Mouse (Mus musculus): ENCODE results near the gene Ccin.

Ccin gene

DNA sequence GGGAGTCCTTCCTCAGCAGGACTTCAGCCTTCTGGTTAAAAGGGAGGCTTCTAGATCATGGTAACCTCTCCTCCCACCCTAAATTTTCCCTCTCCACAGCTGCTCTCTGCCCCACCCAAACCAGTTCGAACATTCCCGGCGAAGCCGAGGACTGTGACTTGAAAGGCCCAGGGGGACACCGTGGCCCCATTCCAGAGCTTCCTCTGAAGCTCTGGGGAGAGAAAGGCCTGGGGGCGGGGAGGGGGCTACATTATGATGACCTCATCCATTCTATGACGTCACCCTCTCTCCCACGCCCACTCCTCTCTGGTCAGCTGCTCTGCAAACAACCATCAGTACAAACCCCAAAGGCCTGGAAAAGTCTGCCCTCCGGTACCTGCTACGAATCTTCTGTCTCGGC, at the start of gene Ccin:
Gene Ccin, plus strand, starts transcription at position 303 of the 400 bp plus-strand sequence.
- peak; percentile 6 to 22 for DNase-seq (ENCODE audit: inconsistent age in 2 of 2, low spot score in 1 of 2)

DNA sequence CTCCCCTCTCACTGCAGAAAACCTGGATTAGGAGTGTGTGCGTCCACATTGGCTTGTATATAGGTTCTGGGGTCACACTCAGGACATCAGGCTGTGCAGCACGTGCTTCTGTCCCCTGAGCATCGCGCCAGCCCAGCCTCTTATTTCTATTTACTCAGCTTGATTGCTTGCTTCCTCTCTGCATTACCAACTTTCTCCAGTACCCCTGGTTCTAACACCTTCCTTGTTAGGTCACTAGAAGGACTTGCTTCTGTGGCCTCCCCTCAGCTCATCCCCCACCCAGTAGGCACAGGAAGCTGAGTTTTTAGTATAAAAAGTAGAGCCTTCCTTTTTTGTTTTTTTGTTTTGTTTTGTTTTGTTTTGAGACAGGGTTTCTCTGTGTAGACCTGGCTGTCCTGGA, 47.1 kb upstream of the Ccin start:
- DNase-seq (ENCODE audit: inconsistent age in 2 of 2, low spot score in 1 of 2): no peak

DNA sequence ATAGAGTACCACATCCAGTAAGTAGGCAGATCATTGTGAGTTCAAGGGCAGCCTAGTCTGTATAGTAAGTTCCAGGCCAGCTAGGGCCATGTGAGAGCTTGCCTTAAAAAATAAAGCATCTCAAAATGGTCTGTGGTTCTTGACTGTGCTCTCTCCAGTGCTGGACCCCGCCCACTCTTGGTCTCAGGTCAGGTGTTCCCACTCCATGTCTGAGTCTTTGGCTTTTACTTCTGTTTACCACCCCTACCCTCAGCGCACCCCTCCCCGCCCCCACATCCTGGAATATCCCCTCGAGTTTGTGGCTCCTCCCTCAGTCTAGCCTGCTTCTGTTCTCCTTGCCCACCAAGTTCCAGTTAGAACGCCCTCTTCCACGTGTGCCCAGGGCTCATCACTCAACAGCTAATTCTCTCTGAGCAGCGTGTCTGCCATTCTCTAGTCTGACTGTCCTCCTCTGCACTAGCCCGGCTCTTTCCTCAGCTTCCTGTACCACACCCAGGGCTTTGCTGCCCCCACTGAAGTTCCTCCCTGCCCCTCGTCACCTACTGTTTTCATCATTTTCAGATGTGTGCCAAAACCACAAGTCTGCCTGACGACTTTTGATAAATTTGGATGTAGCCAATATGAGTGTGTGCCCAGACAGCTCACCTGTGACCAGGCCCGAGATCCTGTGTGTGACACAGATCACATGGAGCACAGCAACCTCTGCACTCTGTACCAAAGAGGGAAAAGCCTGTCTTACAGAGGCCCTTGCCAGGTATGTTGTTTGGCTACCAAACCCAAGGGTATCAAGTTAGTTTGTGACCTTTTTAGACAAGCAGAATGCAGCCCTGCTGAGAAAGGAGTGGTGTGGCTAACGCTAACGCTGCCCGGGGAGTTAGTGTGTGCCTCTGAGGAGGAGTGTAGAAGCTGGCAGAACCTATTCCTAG, 46.3 kb upstream of the Ccin start:
- no peak for DNase-seq (ENCODE audit: inconsistent age in 2 of 2, low spot score in 1 of 2)

DNA sequence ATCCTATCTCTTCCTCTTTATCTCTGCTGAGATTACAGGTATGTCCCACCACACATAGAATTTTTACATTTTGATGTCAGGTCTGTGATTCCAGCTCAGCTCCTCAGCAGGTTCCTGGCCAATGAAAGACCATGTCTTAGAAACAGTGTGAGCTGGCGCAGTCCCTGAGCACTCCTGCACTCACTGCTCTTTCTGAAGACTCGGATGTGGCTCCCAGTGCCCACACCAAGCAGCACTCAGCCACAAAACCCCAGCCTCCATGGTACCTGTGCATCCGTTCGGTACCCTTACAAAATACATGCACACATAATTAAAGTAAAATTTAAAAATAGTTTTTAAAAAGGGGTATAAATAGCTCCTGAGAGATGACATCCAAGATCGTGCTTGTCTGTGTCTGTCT, 42.0 kb upstream of the Ccin start:
- DNase-seq (ENCODE audit: inconsistent age in 2 of 2, low spot score in 1 of 2): no peak

DNA sequence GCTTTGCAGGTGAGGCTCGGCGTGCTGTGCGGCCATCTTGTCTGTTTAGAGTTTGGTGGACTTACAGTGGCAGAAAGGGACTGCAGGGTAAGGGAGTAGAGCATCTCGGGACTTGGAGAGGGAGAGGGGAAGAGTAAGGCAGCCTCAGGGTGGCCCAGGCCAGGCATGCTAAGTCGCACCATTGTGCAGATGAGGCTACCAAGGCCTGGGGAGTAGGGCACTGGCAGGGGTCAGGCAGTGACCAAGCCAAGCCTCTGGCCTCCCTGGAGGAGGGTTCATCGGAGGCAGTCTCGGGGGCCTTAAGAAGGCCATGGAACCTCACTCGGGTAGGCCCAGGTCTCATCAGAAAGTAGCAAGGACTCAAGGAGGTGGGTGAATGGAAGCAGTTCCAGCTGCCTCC, 40.9 kb upstream of the Ccin start:
- DNase-seq (ENCODE audit: inconsistent age in 2 of 2, low spot score in 1 of 2): no peak

DNA sequence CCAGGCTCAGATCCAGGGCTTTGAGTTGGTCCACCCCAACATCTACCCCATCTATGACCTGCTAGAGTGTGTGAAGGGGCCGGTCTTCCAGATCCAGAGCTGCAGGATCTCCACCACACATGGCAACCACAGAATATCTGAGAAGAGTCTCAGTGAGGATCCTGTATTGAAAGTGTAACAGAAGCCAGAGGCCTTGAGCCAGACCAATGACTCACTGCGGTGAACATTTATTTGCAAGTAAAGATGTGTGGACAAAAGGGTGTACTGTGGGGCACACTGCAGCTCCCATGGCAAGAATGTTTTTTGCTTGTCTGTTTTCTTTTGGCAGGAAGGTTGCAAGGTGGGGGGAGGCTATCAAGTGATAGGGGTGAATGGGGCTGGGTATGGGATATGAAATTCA, 35.7 kb upstream of the Ccin start:
- peak; percentile 64 to 87 for DNase-seq (ENCODE audit: inconsistent age in 2 of 2, low spot score in 1 of 2)

DNA sequence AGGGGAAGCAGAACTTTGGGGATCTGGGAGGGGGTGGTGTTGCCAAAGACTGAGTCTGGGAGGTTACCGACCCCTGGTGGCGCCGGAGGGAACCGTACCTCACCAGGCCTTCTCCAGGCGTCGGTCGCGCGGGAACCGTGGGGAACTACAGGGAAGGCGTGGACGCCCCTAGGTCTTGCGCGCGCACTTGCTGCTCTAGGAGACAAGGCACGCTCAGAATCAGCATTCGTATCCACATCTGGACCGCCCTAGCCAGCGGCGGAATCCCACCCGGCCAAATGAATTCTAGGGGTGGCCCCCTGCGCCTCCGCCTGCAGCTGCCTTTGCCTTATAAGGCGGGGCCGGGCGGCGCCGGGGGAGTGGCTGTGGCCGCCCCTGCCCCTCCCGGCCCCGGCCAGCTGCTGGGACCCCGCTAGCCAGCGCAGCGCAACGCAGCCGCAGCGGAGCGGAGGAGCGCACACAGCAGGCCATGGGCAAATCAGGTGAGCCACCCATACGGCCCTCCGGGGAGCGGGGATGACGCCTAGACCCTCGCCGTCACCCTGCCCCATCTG, 25.9 kb upstream of the Ccin start, which contains the start of gene Glipr2:
Gene Glipr2, plus strand, starts transcription at position 110 of the 554 bp plus-strand sequence.
- DNase-seq (ENCODE audit: inconsistent age in 2 of 2, low spot score in 1 of 2): peak; percentile 74 to 89

DNA sequence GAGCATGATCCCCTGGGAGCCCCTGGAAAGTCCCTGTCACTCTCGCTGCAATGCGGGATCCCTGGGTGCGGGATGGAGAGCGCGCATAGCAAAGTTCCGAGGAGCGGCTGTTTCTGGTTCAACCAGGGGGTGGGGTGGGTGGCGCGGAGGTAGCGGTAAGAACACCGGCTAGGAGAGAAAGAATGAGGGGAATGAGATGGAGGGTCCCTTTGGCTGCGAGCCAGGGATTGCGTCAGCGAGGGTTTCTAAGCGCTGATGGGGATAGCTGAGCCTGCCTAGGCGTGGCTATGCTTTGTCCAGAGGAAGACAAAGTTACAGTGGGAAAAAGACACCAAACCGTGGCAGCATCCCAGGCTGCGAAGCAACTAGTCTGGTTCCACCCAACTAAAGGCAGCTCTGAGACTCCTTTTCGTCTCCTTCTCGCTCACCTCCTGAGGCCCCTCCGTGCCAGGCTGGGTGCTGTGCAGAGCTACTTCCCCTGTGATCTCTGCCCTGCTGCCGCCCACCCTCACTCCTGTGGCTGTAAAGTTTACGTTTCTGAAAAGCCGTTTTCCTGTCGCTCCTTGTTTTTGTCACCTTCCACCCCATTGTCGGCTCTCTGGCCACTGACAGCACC, 25.3 kb upstream of the Ccin start:
- DNase-seq (ENCODE audit: inconsistent age in 2 of 2, low spot score in 1 of 2): no peak

DNA sequence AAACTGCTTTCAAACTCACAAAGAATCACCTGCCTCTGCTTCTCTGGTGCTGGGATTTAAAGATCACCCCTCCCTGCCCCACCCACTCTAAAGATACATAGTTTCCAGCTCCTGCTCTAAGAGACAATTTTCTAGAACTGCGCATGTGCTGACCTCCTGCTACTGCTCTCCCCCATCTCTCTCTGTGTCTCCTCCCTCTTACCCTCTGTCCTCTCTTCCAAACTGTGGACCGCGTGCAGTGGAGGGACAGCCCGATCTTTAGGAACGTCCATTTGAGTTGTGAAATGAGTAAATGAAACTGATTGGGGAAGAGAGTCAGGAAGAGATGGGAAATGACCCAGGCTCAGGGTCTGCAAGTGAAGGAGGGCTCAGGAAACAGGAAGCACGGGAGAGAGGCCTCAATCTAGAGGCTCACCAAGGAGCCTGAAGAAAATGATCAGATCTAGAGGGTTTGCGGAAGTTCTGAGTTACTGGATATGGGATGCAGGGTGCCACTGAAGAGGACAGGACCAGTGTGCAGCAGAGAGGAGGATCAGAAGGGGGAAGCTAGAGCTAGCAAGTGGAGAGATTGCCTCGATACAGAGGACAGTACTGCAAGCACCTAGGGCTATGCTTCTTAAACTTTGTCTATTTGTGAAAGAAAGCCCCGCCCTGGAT, 23.6 kb upstream of the Ccin start:
- peak in 1 of 2 experiments; percentile 32 for DNase-seq (ENCODE audit: inconsistent age in 2 of 2, low spot score in 1 of 2)

DNA sequence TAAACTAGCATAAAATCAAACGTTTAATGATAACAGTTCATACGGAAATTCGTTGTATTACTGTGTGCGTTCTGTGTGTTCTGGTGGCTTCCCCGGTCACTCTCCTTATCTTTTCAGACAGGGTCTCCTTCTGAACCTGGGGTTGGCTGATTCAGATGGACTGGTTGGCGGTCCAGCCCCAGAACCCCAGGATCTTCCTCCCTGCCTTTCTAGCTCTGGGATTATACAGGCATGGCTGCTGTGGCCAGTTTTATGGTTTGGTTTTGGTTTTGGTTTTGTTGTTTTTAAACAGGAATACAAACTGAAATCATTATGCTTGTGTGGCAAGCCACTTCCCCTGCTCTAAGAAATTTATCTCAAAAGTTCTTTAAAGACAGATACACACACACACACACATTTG, 23.1 kb upstream of the Ccin start:
- DNase-seq (ENCODE audit: inconsistent age in 2 of 2, low spot score in 1 of 2): no peak

DNA sequence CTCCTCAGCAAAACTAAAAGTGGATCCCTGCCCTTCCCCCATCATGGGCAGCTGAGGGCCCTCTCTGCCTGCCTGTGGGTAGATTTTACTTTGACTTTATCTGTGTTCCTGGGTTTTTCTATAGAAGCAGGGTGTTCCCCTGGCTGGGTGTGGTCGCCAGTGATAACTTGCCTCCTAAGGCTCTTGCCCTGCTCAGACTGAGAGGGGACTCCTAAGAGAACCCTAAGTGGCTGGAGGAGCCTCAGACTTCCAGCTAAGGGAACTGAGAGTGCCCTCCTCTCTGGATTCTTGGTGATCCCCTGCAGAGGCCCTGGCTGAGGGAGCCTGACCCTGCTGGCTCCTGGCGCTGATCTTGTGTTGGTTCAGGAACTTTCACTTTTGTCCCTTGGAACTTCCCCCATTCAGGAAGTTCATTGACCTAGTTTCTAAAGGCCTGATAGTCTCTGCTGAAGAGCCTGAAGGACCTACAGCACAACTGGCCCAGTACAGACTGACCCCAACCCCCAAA, 18.9 kb upstream of the Ccin start:
- peak; percentile 45 to 73 for DNase-seq (ENCODE audit: inconsistent age in 2 of 2, low spot score in 1 of 2)

DNA sequence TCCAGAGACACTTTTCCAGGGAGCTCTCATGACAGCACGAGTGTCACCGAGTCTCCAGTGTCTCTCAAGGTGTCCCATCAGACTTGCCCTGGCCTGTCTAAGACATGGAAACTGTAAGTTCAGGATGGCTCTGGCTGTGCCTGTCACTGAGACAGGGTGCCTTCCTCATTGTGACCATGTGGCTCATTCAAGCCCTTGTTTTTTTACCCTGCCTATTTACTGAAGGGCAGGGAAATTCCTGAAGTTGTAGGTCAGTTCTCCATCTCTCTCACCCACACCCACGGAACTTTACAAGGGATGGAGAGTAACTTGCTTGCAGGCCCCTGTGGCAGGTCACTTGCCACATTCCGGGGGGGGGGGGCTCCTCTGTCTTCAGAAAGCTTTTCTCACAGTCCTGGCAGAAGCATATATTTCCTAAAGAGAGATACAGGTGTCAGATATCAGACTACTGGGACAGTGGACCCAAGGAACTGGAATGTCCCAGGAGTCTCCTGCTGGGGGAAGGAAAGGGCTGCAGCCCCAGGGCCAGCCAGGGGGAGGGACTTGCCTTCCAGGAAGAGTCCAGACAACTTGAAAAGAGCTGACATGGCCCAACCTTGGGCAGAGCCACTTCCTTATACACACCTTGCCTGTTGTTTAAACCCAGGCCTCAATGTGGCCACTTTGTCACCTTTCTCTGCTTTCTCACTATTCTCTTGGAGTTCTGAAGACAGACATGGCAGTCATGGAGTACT, 18.2 kb upstream of the Ccin start:
- peak in 1 of 2 experiments; percentile 39 for DNase-seq (ENCODE audit: inconsistent age in 2 of 2, low spot score in 1 of 2)

DNA sequence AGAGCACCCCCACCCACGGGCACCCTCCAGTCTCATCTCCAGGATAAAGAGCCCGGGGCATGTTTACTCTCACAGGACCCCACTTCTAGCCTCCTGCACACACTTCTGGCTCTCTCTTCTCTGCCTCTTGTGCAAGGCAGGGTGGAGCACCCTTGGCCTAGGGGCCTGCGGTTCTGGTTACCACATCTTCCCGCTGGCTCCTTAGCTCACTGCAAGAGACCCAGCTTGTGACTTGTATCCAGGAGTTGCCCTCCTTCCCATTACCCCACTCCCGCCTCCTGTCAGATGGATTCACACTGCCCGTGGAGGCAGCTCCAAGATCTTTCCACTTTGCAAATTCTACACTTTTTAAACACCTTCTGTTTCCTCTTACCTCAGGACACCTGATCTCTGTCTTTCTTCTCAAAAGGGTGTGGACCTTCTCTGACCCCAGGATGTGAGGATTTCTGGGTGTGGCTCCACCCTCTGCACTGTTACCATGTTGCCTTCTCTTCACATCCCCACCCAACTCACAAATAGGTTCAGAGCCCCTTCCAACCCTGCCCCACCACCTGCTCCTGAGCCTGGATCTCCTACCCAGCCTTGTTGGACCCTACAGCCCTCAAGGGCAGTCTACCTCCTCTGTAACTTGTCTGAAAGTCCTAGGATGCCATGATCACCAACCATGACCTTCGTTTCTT, 17.3 kb upstream of the Ccin start:
- peak in 1 of 2 experiments; percentile 24 for DNase-seq (ENCODE audit: inconsistent age in 2 of 2, low spot score in 1 of 2)

DNA sequence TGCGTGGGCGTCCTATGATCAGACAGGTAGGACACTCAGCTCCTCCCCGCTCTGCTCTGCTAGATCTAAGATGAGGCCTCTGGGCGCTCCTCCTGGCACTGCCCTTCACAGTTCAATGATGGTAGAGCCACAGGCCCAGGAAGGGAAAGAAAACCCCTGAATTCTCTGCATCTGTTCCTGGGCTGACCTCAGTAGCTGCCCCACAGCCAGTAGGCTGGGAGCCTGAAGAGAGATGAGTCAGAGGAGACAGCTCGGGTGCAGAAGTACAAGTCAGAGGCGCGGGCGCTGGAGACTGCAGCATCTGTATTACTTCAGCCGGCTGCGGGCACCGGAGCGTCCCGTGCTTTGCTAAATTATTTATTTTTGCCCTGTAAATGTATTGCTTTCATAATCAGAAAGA, 14.6 kb upstream of the Ccin start:
- peak; percentile 86 to 91 for DNase-seq (ENCODE audit: inconsistent age in 2 of 2, low spot score in 1 of 2)

DNA sequence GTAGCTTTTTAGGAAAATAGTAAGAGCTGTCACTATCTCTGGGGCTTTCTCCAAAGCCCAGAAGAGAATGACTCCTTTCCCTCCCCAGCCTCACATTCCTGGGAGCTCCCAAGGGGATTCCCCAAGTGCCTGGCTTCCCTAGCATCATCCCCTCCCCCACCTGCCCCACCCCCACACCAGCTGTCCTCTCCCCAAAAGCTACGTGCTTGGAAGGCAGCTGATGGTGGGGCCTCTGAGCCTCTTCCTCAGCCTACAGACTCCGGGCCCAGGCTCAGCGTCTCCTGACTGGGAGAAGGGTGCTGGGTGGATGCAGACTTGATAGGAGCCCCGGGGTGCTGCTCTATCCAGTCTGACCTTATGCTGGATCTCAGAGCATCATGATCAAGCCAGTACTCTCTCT, 13.9 kb upstream of the Ccin start:
- no peak for DNase-seq (ENCODE audit: inconsistent age in 2 of 2, low spot score in 1 of 2)

DNA sequence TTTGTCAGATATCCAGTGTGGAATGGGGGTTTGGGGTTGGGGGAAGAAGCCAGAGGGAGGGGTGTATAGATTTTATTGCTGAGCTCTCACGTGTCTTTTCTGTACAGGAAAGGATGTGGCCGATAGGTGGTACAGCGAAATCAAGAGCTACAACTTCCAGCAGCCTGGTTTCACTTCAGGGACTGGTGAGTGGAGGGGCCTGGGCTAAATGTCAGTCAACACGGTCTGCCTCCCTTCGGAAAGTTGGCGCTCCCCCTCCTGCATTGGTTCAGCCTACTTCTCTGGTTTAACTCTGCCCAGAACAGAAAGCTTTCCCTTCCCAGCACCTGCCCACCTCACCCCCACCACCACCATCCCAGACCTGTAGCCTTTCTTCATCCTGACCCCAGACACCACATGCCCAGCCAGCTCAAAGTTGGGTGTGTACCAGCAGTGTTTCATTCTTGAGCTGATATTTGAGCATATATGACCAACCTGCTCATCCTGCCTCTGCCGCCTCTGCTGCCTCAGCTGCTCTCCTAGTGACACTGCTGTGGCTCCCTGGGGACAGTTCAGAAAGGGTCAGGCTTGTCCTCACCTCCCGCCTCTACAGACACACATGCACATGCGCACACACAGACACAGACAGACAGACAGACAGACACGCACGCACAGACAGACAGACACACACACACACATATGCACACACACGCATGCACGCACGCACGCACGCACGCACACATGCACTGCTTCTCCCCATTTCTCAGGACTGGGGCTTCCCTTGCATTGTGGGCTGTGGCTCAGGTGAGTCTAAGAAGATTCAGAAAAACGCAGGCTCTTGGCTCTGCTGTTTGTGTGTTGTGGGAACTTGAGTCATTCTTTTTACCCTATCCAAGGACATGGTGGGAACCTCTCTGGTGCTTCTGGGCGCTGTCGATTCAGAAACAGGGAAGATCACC, 12.6 kb upstream of the Ccin start:
- peak in 1 of 2 experiments; percentile 27 for DNase-seq (ENCODE audit: inconsistent age in 2 of 2, low spot score in 1 of 2)

DNA sequence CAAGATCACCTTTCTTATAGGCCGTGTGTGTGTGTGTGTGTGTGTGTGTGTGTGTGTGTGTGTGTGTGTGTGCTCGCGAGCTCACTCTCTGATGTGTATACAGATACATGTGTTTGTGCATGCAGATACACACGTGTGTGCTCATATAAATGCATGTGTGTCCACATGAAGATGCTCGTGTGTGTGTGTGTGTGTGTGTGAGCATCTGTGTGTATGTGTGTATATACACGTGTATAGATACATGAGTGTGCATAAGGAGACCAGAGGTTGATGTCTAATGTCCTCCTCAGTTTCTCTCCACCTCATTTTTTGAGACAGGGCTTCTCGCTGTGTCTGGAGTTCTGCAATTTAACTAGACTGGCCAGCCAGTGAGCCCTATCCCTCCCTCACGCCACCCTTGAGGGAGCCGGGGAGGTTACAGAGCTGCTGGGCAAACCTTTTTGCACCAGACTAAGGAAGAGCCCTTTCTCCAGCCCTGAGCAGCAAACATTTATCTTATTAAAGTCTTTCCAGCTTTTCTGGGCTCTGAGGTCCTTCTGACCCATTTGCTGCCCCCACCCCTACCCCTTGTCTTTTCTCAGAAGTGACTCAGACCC, 11.6 kb upstream of the Ccin start:
- DNase-seq (ENCODE audit: inconsistent age in 2 of 2, low spot score in 1 of 2): no peak

DNA sequence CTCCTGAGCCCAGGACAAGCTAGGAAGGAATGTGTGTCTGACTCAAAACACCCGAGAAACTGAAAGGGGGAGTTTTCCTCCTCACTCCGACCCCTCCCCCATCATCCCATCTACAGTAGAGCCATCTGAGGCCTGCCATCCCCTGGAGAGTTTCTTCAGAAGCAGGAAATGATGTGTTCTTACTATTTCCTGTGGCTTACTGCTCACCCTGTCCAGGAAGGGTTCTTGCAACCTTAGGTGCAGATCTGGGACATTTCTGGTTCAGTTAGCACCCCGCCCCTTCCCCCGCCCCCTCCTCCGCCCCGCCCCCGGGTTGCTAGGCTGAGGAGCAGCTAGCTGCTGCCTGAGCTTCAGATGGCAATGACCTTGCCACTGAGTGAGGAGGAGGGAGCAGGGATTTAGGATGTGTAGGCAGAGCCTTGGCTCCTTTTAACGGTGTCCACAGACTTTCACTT, 11.1 kb upstream of the Ccin start:
- DNase-seq (ENCODE audit: inconsistent age in 2 of 2, low spot score in 1 of 2): peak; percentile 58 to 85

Data from adrenal gland, adult (tissue).